Mouse (Mus musculus) ES-Bruce4 (cell line): Measurements from ENCODE around the gene Gcn1l1. TPM values are rescaled to one million over a fixed set of nuclear protein-coding genes. Genes with fewer than 3 reads are reported as not detected.
A peak's percentile ranks its signal among the peaks of the same experiment; 100 is the strongest.

Experiments used
- H3K27ac ChIP-seq: 2 replicates; pipeline ENCODE4 v1.5.1; 2012; ENCODE audit warnings: low read length, inconsistent platforms; ENCODE audit not compliant: insufficient read depth
- H3K27me3 ChIP-seq: 2 replicates; pipeline ENCODE4 v1.6.1; 2012; ENCODE audit warnings: mild to moderate bottlenecking, low read length, inconsistent platforms; ENCODE audit not compliant: control insufficient read depth, poor library complexity, insufficient read depth, severe bottlenecking
- H3K36me3 ChIP-seq: 2 replicates; pipeline ENCODE4 v1.6.1; 2012; ENCODE audit warnings: inconsistent platforms, mild to moderate bottlenecking, low read length, moderate library complexity; ENCODE audit not compliant: control insufficient read depth, poor library complexity, insufficient read depth, severe bottlenecking
- H3K4me1 ChIP-seq: one replicate; pipeline ENCODE4 v1.8.1; 2011; ENCODE audit warnings: low read length; ENCODE audit not compliant: control insufficient read depth, insufficient read depth
- H3K4me3 ChIP-seq: 2 replicates; pipeline ENCODE4 v1.5.1; 2011; ENCODE audit warnings: low read depth, mild to moderate bottlenecking, low read length
- H3K9ac ChIP-seq: 2 replicates; pipeline ENCODE4 v1.6.1; 2012; ENCODE audit warnings: low read depth, mild to moderate bottlenecking, inconsistent platforms; ENCODE audit not compliant: poor library complexity, severe bottlenecking
- H3K9me3 ChIP-seq: replicated peaks from 2 replicates; pipeline ENCODE4 v1.6.1; 2012; ENCODE audit warnings: mild to moderate bottlenecking, low read length, inconsistent platforms; ENCODE audit not compliant: control insufficient read depth, poor library complexity, insufficient read depth, severe bottlenecking
- CTCF ChIP-seq: IDR thresholded peaks from one replicate; pipeline ENCODE4 v1.8.1; 2011; ENCODE audit warnings: low read depth, low read length
- EP300 ChIP-seq: IDR thresholded peaks from 2 replicates; pipeline ENCODE4 v1.6.1; 2011; ENCODE audit warnings: low read depth, low read length; ENCODE audit not compliant: insufficient read depth
- POLR2A ChIP-seq: IDR thresholded peaks from one replicate; pipeline ENCODE4 v1.8.1; 2011; ENCODE audit warnings: low read length; ENCODE audit not compliant: insufficient read depth
- polyA plus RNA-seq: library from polyadenylated mRNA; stranded (reverse); fragments of >200 nt; gene quantifications from 2 replicates; pipeline ENCODE4 v1.2.4, GENCODE M21; 2011; ENCODE audit warnings: low read depth; ENCODE audit not compliant: missing spikeins, insufficient read depth, insufficient read length

The Gcn1l1 gene
- polyA plus RNA-seq, 1 experiment: 62.0 TPM

- 0 out of 2 replicates have a peak overlapping the region, but pooled peaks have one; percentile 12 for H3K9ac ChIP-seq
- peaks cover 16% of the 10 kb centered on the region for H3K4me1 ChIP-seq
- TF ChIP-seq POLR2A (no peak), EP300 (no peak), CTCF (no peak)
- peak overlapping the region; percentile 6 for H3K4me3 ChIP-seq
- H3K9me3 ChIP-seq: no peaks in the 10 kb centered on the region
- H3K27me3 ChIP-seq: no peaks in the 10 kb centered on the region
- no peaks in the 10 kb centered on the region for H3K36me3 ChIP-seq
- peak overlapping the region; percentile 2; the same call in 1 of the 2 replicates for H3K27ac ChIP-seq
Observed at GRCm38 (mm10) chr5:115531671-115532270, 33.3 kb upstream of the Gcn1l1 start.

DNA sequence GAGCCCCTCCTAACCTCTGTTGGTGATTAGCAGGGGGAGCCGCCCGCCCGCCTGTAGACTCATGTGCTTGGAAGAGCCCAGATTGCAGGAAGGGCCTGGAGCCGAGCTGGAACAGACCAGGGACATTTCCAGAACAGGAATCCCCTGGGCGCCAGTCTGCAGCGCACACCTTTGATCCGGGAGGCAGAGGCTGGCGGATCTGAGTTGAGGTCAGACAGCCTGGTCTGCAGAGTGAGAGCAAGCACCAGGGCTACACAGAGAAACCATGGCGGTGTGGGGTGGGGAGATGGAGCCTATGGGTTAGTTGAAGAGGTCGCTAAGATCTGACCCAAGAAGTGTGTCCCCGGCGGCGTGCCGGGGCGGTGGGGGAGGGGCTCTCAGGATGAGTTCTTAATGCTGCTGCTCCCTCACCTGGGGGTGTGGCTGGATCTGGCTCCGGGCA, 30.7 kb upstream of the Gcn1l1 start:
- TF ChIP-seq POLR2A (no peak), CTCF (no peak), EP300 (no peak)
- Histone ChIP-seq H3K4me3 (peak overlapping the region; percentile 32), H3K4me1 (peaks cover 16% of the 10 kb centered on the region), H3K27me3 (no peaks in the 10 kb centered on the region), H3K9ac (peak overlapping the region; percentile 2; the same call in 1 of the 2 replicates), H3K9me3 (no peaks in the 10 kb centered on the region), H3K27ac (0 out of 2 replicates have a peak overlapping the region, but pooled peaks have one; percentile 3), H3K36me3 (no peaks in the 10 kb centered on the region)

GRCm38 (mm10) chr5:115534856-115535255, 30.2 kb upstream of the Gcn1l1 start:
- TF ChIP-seq CTCF (no peak), EP300 (no peak), POLR2A (no peak)
- Histone ChIP-seq H3K27ac (no peak overlapping the region), H3K4me1 (peaks cover 18% of the 10 kb centered on the region), H3K4me3 (no peak overlapping the region), H3K9ac (no peak overlapping the region; the same call in 1 of the 2 replicates), H3K9me3 (no peaks in the 10 kb centered on the region), H3K36me3 (no peaks in the 10 kb centered on the region), H3K27me3 (no peaks in the 10 kb centered on the region)

DNA sequence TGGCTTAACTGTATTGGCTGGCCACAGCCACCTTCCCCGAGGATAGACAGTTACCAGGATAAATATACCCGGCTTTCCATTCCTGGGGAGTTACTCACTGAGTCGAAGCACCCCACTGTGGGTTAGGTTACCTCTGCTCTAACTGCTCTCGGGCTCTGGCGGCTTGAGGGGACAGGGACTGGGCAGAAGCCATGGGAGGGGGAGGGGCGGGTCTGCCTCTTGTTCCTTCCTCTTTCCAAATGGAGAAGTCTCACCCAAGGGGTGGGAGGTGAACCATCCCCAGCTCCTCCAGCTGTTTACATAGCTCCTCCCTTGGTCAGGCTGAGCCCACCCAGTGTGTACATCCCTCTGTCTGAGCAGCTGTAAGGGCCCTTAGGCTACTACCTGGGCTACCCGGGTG, 29.4 kb upstream of the Gcn1l1 start:
- Histone ChIP-seq H3K27ac (no peak overlapping the region), H3K4me1 (peaks cover 14% of the 10 kb centered on the region), H3K4me3 (no peak overlapping the region), H3K36me3 (no peaks in the 10 kb centered on the region), H3K9me3 (no peaks in the 10 kb centered on the region), H3K9ac (no peak overlapping the region), H3K27me3 (no peaks in the 10 kb centered on the region)
- no peak for TF ChIP-seq CTCF
- no peak for TF ChIP-seq EP300
- TF ChIP-seq POLR2A: no peak

DNA sequence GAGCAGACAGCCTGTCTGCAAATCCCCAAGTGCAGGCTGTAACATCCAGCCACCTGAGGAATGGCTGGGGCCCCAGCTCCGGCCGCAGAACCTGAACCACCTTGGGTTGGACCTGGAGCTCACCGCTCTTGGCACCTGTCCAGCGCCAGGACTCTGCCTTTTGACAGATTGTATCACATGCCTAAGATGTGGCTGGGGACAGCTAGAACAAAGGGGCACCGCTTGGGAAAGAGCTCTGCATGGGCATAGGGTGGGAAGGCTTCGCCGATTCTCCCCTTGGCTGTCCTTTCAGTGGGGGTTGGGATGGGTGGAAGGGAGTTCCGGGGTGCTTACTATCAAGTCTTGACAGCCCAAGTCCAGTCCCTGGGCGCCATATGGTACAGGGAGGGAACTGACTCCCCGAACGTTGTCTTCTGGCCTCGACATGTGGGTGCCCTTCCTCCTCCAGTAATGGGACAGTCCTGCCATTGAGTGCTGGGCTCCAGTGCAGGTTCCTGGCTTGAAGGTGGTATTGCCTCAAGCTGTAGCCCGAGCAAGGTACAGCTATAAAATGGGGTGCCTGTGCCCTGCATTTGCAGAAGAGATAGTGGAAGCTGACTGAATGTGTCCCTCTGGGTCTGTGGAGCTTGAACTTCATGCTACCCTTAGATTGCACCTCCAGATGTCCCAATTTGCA, 26.9 kb upstream of the Gcn1l1 start:
- Histone ChIP-seq H3K27ac (no peak overlapping the region), H3K36me3 (no peaks in the 10 kb centered on the region), H3K9me3 (no peaks in the 10 kb centered on the region), H3K27me3 (no peaks in the 10 kb centered on the region), H3K9ac (no peak overlapping the region), H3K4me3 (no peak overlapping the region), H3K4me1 (peaks cover 13% of the 10 kb centered on the region)
- TF ChIP-seq CTCF (no peak), EP300 (no peak), POLR2A (no peak)

GRCm38 (mm10) chr5:115538693-115539043, 26.4 kb upstream of the Gcn1l1 start:
- H3K36me3 ChIP-seq: no peaks in the 10 kb centered on the region
- H3K9me3 ChIP-seq: no peaks in the 10 kb centered on the region
- H3K4me3 ChIP-seq: no peak overlapping the region
- no peaks in the 10 kb centered on the region for H3K27me3 ChIP-seq
- TF ChIP-seq POLR2A (no peak), CTCF (peak; percentile 93), EP300 (no peak)
- H3K9ac ChIP-seq: no peak overlapping the region
- no peak overlapping the region for H3K27ac ChIP-seq
- peaks cover 11% of the 10 kb centered on the region for H3K4me1 ChIP-seq
